Mouse (Mus musculus) layer of hippocampus, adult 8-10 months (tissue): ENCODE results near the gene Nat8l. TPM values are rescaled to one million over a fixed set of nuclear protein-coding genes. Genes with fewer than 3 reads are reported as not detected.

Experiments used
- DNase-seq, 2 experiments: peaks; one replicate each; pipeline ENCODE4 v3.0.0; 2022; ENCODE audit warnings: low spot score in 2 of 2
- total RNA-seq, 4 experiments: library from RNA; stranded (reverse); gene quantifications; 2 replicates each; pipeline ENCODE4 v1.2.4; 2022

Gene Nat8l
- total RNA-seq, 4 experiments from 2014 or later: 140 to 156 (median 148) TPM

DNA sequence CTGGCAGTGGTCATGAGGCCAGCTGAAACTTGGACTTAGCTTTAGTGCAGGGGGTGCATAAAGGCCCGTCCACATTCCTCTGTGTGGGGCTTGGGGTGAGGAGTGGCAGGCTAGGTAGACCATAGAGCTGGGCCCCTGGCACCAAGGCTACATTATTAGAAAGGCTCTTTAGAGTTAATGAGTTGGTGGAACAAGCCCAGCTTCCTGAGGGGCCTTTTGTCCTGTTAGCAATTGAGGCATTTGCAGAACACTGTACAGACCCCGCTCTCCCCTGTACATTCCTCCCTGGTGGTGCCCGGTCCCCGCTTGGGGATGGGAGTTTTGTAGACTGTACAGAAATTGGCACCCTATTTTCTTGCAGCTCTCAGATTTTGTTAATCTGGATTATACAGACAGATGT lies 6.9 kb downstream of the Nat8l start:
- DNase-seq: no peak

DNA sequence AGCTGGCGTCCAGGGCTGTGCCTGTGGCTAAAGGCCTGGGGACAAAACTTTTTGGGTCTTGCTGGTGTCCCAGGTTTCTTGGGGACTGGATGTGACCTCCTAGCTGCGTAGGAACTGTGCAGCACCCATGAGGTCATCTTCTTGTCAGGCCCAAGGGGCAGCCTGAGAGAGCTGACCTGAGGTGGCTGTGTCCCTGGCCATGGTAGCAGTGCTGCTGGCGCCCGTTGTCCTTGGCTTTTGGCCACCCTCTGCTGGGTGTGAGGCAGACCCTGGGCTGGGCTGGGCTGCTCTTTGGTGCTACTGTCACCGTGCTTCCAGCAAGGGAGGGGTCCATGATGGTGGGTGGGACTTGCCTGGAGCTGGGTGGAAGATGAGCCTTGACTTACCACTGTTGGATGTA lies 8.8 kb downstream of the Nat8l start:
- no peak for DNase-seq

GRCm38 (mm10) chr5:34006832-34007231 lies 11.0 kb downstream of the Nat8l start:
- DNase-seq: no peak

DNA sequence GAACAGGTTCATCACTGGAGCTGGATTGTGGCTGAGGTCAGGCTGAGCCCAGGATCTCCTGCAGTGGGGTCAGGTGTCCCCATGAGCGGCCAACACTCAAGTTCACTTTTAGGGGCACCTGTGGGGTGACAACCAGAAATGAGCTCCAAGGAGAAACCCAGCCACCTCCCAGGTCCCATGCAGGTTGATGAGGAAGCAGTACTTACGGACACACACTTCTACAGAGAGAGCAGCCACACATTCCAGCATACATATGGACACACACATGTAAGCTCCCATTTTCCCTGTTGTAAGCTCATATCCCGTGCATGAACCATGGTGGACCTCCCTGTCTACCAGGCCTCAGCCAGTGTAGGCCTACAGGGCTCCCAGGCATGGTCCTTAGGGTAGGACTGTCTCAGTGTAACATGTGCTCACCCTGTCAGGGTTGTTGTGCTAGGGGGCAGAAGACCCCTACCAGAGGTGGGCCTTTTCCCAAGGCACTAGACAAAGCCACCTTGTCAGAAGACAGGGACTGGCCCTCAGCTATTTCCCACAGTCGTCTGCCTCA lies 11.7 kb downstream of the Nat8l start:
- DNase-seq: no peak

- DNase-seq: no peak
These were observed 18.9 kb downstream of the Nat8l start for GRCm38 (mm10) chr5:34014652-34015051.

DNA sequence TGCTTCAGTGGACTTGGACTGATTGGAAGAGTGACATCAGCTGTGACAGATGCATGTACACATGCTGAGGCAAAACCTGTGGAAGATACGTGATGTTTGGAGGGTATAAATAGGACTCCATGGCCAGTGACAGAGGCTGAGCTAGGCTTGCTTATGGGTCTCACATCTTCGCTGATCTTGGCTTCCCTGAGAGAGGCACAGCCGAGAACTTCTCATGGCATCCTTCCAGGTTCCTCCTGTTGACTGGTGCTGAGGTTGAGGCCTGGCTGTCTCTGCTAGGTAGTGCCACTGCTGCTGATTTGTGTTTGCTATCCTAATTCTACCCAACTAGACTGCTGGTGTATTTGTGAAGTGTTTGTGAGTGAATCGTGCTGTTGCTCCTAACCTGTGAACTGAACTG lies 23.2 kb downstream of the Nat8l start:
- DNase-seq: no peak

DNA sequence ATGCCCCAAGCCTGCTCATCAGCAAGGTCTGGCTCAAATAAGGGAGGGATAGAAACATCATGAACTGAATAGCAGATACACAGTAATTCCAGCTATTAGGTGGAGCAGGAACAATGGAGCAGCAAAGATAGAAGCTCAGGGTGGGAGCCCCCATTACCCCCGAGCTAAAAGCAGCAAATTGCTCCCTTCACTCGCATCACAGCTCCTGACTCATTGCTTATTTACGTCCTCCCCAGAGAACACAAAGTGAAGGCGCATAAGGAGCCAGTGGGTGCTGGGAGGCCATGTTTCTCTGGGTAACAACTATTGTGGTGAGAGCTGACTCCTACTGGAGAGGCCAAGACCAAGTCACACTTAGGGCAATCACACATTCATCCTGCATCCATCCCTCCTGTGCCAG lies 34.3 kb downstream of the Nat8l start:
- no peak for DNase-seq

DNA sequence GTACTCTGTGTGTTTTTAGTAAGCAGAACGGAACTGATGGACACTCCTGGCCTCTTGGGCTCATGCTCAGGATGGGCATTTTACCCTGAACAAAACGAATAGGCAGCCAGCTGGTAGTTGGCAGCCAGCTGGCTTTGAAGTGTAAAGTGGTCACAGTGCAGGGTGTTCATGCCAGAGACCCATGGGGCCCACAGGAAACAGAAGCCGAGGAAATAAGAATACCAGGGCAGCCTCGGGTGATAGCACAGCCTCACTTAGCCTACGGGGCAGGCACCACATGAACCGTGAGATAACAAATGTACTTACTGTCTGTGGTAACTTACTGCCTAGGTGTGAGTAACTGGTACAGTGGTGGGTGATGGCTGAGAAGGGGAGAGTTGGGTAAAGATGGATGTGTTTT lies 35.2 kb downstream of the Nat8l start:
- DNase-seq: no peak

GRCm38 (mm10) chr5:34032520-34032919 lies 36.7 kb downstream of the Nat8l start:
- DNase-seq: no peak

Other genes starting within 250 kb of the Nat8l start
- 100 to 1,000 TPM in 1 of 4 experiments, 10 to 100 TPM in 3; 86.6 to 101 (median 92.9) TPM for gene Letm1, start 213.2 kb upstream of the Nat8l start, total RNA-seq
- 100 to 1,000 TPM; 106 to 126 (median 115) TPM for gene Nsd2, start 175.3 kb upstream of the Nat8l start, total RNA-seq
- gene Nelfa, start 59.6 kb upstream of the Nat8l start, total RNA-seq: 10 to 100 TPM; 19.3 to 22.6 (median 20.8) TPM
- 10 to 100 TPM; 46.7 to 64.8 (median 54.9) TPM for gene Gm1673, start 12.6 kb upstream of the Nat8l start, total RNA-seq
- gene Poln, start 173.5 kb downstream of the Nat8l start, total RNA-seq: 1 to 10 TPM in 3 of 4 experiments, under 1 TPM in 1; 0.73 to 1.3 (median 1.1) TPM
- 10 to 100 TPM in 1 of 4 experiments, 1 to 10 TPM in 3; 6.0 to 11.1 (median 6.8) TPM for gene Haus3, start 173.5 kb downstream of the Nat8l start, total RNA-seq
- 10 to 100 TPM; 72.5 to 84.4 (median 76.7) TPM for gene Mxd4, start 191.7 kb downstream of the Nat8l start, total RNA-seq